Mouse (Mus musculus): ENCODE results near the gene Utrn. TPM values are rescaled to one million over a fixed set of nuclear protein-coding genes. Genes with fewer than 3 reads are reported as not detected.
A peak's percentile ranks its signal among the peaks of the same experiment; 100 is the strongest.

Utrn gene
- polyA plus RNA-seq, 1 experiment: 14.5 TPM

GRCm38 (mm10) chr10:12827778-12828177 lies 41.4 kb downstream of the Utrn start:
- no peak for DNase-seq (ENCODE audit: low read depth)
- TF ChIP-seq CTCF (IDR thresholded peaks at IDR 0.05; ENCODE audit: borderline replicate concordance, extremely low read depth, insufficient read depth, insufficient read length): no peak
- TF ChIP-seq POLR2A (IDR thresholded peaks at IDR 0.05; ENCODE audit: borderline replicate concordance, extremely low read depth, insufficient read depth, insufficient read length, poor library complexity, severe bottlenecking): no peak

GRCm38 (mm10) chr10:12827306-12827705 lies 41.9 kb downstream of the Utrn start:
- TF ChIP-seq CTCF (IDR thresholded peaks at IDR 0.05; ENCODE audit: borderline replicate concordance, extremely low read depth, insufficient read depth, insufficient read length): no peak
- no peak for DNase-seq (ENCODE audit: low read depth)

GRCm38 (mm10) chr10:12826760-12827281 lies 42.3 kb downstream of the Utrn start:
- TF ChIP-seq POLR2A (IDR thresholded peaks at IDR 0.05; ENCODE audit: borderline replicate concordance, extremely low read depth, insufficient read depth, insufficient read length, poor library complexity, severe bottlenecking) (no peak), CTCF (IDR thresholded peaks at IDR 0.05; ENCODE audit: borderline replicate concordance, extremely low read depth, insufficient read depth, insufficient read length) (no peak)
- peak; percentile 55 for DNase-seq (ENCODE audit: low read depth)

- no peak for DNase-seq (ENCODE audit: low read depth)
- TF ChIP-seq CTCF (IDR thresholded peaks at IDR 0.05; ENCODE audit: borderline replicate concordance, extremely low read depth, insufficient read depth, insufficient read length) (no peak), POLR2A (IDR thresholded peaks at IDR 0.05; ENCODE audit: borderline replicate concordance, extremely low read depth, insufficient read depth, insufficient read length, poor library complexity, severe bottlenecking) (no peak)
Observed at GRCm38 (mm10) chr10:12824386-12824785, 44.8 kb downstream of the Utrn start.

- TF ChIP-seq POLR2A (IDR thresholded peaks at IDR 0.05; ENCODE audit: borderline replicate concordance, extremely low read depth, insufficient read depth, insufficient read length, poor library complexity, severe bottlenecking) (no peak), CTCF (IDR thresholded peaks at IDR 0.05; ENCODE audit: borderline replicate concordance, extremely low read depth, insufficient read depth, insufficient read length) (no peak)
- no peak for DNase-seq (ENCODE audit: low read depth)
Observed at GRCm38 (mm10) chr10:12823437-12824219, 45.5 kb downstream of the Utrn start.

- DNase-seq (ENCODE audit: low read depth): no peak
- TF ChIP-seq POLR2A (IDR thresholded peaks at IDR 0.05; ENCODE audit: borderline replicate concordance, extremely low read depth, insufficient read depth, insufficient read length, poor library complexity, severe bottlenecking) (no peak), CTCF (IDR thresholded peaks at IDR 0.05; ENCODE audit: borderline replicate concordance, extremely low read depth, insufficient read depth, insufficient read length) (no peak)
Observed at GRCm38 (mm10) chr10:12820978-12821735, 48.0 kb downstream of the Utrn start.

GRCm38 (mm10) chr10:12817409-12817808 lies 51.8 kb downstream of the Utrn start:
- no peak for TF ChIP-seq POLR2A (IDR thresholded peaks at IDR 0.05; ENCODE audit: borderline replicate concordance, extremely low read depth, insufficient read depth, insufficient read length, poor library complexity, severe bottlenecking)
- no peak for TF ChIP-seq CTCF (IDR thresholded peaks at IDR 0.05; ENCODE audit: borderline replicate concordance, extremely low read depth, insufficient read depth, insufficient read length)
- DNase-seq (ENCODE audit: low read depth): peak; percentile 84

- TF ChIP-seq POLR2A (IDR thresholded peaks at IDR 0.05; ENCODE audit: borderline replicate concordance, extremely low read depth, insufficient read depth, insufficient read length, poor library complexity, severe bottlenecking) (no peak), CTCF (IDR thresholded peaks at IDR 0.05; ENCODE audit: borderline replicate concordance, extremely low read depth, insufficient read depth, insufficient read length) (no peak)
Observed at GRCm38 (mm10) chr10:12816530-12816929, 52.6 kb downstream of the Utrn start.

GRCm38 (mm10) chr10:12814411-12814810 lies 54.8 kb downstream of the Utrn start:
- no peak for DNase-seq (ENCODE audit: low read depth)
- TF ChIP-seq CTCF (IDR thresholded peaks at IDR 0.05; ENCODE audit: borderline replicate concordance, extremely low read depth, insufficient read depth, insufficient read length) (no peak), POLR2A (IDR thresholded peaks at IDR 0.05; ENCODE audit: borderline replicate concordance, extremely low read depth, insufficient read depth, insufficient read length, poor library complexity, severe bottlenecking) (no peak)

More at GRCm38 (mm10) chr10:12816530-12816929, 52.6 kb downstream of the Utrn start:
- DNase-seq (ENCODE audit: low read depth): no peak

- DNase-seq (ENCODE audit: low read depth): no peak
- no peak for TF ChIP-seq CTCF (IDR thresholded peaks at IDR 0.05; ENCODE audit: borderline replicate concordance, extremely low read depth, insufficient read depth, insufficient read length)
- TF ChIP-seq POLR2A (IDR thresholded peaks at IDR 0.05; ENCODE audit: borderline replicate concordance, extremely low read depth, insufficient read depth, insufficient read length, poor library complexity, severe bottlenecking): no peak
Observed at GRCm38 (mm10) chr10:12813881-12814280, 55.3 kb downstream of the Utrn start.

GRCm38 (mm10) chr10:12813211-12813811 lies 55.9 kb downstream of the Utrn start:
- TF ChIP-seq CTCF (IDR thresholded peaks at IDR 0.05; ENCODE audit: borderline replicate concordance, extremely low read depth, insufficient read depth, insufficient read length): no peak
- DNase-seq (ENCODE audit: low read depth): no peak
